Mouse (Mus musculus) urinary bladder, adult 18-20 months (tissue): ENCODE results near the gene Neurod4.

ENCODE experiments used
- DNase-seq, 2 experiments: peaks; one replicate each; pipeline ENCODE4 v3.0.0; 2022; ENCODE audit warnings: low spot score in 2 of 2, mixed read lengths in 2 of 2

Neurod4 gene

GRCm38 (mm10) chr10:130238318-130239209 lies 41.5 kb downstream of the Neurod4 start:
- no peak for DNase-seq

- no peak for DNase-seq
Measured at GRCm38 (mm10) chr10:130234576-130234975, 45.5 kb downstream of the Neurod4 start.

- DNase-seq: no peak
Measured at GRCm38 (mm10) chr10:130232117-130232516, 47.9 kb downstream of the Neurod4 start.

DNA sequence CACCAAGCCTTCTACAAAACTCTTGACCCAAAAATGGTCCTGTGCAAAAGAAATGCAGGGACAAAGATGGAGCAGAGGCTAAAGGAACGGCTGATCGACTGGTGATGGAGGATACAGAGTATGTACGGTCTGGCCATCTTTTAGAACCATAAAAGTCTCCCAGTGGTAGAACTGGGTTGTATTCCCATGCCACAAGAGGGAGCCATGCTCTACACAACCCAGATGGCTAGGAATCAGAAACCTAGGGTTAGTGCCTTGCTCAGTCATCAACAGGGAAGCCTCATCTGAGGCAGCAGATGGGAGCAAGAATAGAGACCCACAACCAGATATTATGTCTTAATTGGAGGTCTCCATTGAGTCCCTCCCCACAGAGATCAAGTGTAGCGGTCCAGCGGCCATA lies 50.5 kb downstream of the Neurod4 start:
- DNase-seq: no peak

GRCm38 (mm10) chr10:130228246-130228645 lies 51.8 kb downstream of the Neurod4 start:
- peak in 1 of 2 experiments; percentile 4 for DNase-seq

GRCm38 (mm10) chr10:130225034-130225433 lies 55.0 kb downstream of the Neurod4 start:
- DNase-seq: no peak
